Mouse (Mus musculus) liver, embryonic 16.5 days (tissue): ENCODE data around the gene Frmd5. TPM values are rescaled to one million over a fixed set of nuclear protein-coding genes. Genes with fewer than 3 reads are reported as not detected.

Experiments used
- ATAC-seq: fragments of 200-750 bp; cut with Nextera tagmentation; 2 replicates; pipeline ENCODE4 v1.8.0; 2017; ENCODE audit warnings: low read depth, mild to moderate bottlenecking, moderate number of reproducible peaks, moderate library complexity
- H3K27ac ChIP-seq: fragments of 300-500 bp; sonication (generic); 2 replicates; pipeline ENCODE4 v1.5.1; 2014; ENCODE audit warnings: mild to moderate bottlenecking, low read length
- H3K27me3 ChIP-seq: fragments of 300-500 bp; sonication (generic); 2 replicates; pipeline ENCODE4 v1.6.1; 2014; ENCODE audit warnings: low read depth, low read length, mixed read lengths; ENCODE audit not compliant: control insufficient read depth, insufficient read depth
- H3K36me3 ChIP-seq: fragments of 300-500 bp; sonication (generic); 2 replicates; pipeline ENCODE4 v1.6.1; 2014; ENCODE audit warnings: mild to moderate bottlenecking; ENCODE audit not compliant: control insufficient read depth, insufficient read depth
- H3K4me1 ChIP-seq: fragments of 300-500 bp; sonication (generic); 2 replicates; pipeline ENCODE4 v1.6.1; 2014; ENCODE audit warnings: low read depth, low read length, mixed read lengths; ENCODE audit not compliant: control insufficient read depth
- H3K4me2 ChIP-seq: fragments of 300-500 bp; sonication (generic); 2 replicates; pipeline ENCODE4 v1.6.1; 2014; ENCODE audit warnings: low read depth, low read length, mixed read lengths
- H3K4me3 ChIP-seq: fragments of 300-500 bp; sonication (generic); 2 replicates; pipeline ENCODE4 v1.5.1; 2014; ENCODE audit warnings: low read depth, mild to moderate bottlenecking, low read length
- H3K9ac ChIP-seq: fragments of 300-500 bp; sonication (generic); 2 replicates; pipeline ENCODE4 v1.6.1; 2014; ENCODE audit warnings: low read depth, low read length
- H3K9me3 ChIP-seq: fragments of 300-500 bp; sonication (generic); replicated peaks from 2 replicates; pipeline ENCODE4 v1.6.1; 2016; ENCODE audit warnings: low read length; ENCODE audit not compliant: control insufficient read depth
- WGBS: fragments of 180-500 bp; shearing (Covaris S2); extraction: QIAGEN DNeasy Blood & Tissue Kit; methylation state at CpG from one replicate; pipeline ENCODE4 v1.1.7; 2014; ENCODE audit not compliant: insufficient replicate concordance; 5-methylcytosine and 5-hydroxymethylcytosine counted together
- polyA plus RNA-seq: library from polyadenylated mRNA; unstranded; fragments of >200 nt; fragmentation: Nextera tagmentation; extraction: Ambion mirVana; gene quantifications from 2 replicates; pipeline ENCODE4 v1.2.1, GENCODE M21; 2015

Gene Frmd5
- polyA plus RNA-seq, 1 experiment from 2014 or later, result 0.18 TPM

- ATAC-seq, result peak; percentile 63
- no peaks in the 10 kb centered on the region for H3K9me3 ChIP-seq
- H3K4me1 ChIP-seq, result peaks cover 6% of the 10 kb centered on the region
- H3K36me3 ChIP-seq, result no peaks in the 10 kb centered on the region
- H3K4me3 ChIP-seq, result no peak overlapping the region
- H3K4me2 ChIP-seq, result no peak overlapping the region
- H3K27me3 ChIP-seq, result no peaks in the 10 kb centered on the region
- H3K27ac ChIP-seq, result no peak overlapping the region
- WGBS, result 10% methylated on average over 8 of the region's 8 CpGs
- H3K9ac ChIP-seq, result no peak overlapping the region
Measured at GRCm38 (mm10) chr2:121594660-121595291, 212.1 kb downstream of the Frmd5 start.

DNA sequence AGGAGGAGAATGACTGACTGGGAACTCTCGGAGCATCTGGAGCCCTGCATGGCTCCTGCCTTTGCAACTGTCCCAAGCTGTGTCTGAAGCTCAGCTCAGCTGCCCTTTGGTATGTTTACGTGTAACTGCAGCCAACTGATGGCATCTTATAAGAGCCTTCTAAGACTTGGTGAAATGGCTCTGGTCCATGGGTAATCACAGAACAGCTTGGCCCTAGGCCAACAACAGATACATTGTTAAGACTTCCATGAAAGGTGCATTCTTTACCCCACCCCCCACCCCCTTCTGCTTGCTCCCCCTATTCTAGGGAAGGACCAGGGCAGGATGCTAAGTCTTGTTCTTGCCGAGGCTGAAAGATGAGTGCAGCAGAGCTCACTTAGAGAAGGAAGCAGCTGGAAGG, 212.8 kb downstream of the Frmd5 start:
- Histone ChIP-seq H3K27me3 (no peaks in the 10 kb centered on the region), H3K36me3 (no peaks in the 10 kb centered on the region), H3K9ac (no peak overlapping the region), H3K4me3 (no peak overlapping the region), H3K4me2 (no peak overlapping the region), H3K4me1 (peaks cover 6% of the 10 kb centered on the region), H3K27ac (no peak overlapping the region), H3K9me3 (no peaks in the 10 kb centered on the region)
- ATAC-seq, result no peak
- 36% methylated on average over 3 of the region's 3 CpGs for WGBS

DNA sequence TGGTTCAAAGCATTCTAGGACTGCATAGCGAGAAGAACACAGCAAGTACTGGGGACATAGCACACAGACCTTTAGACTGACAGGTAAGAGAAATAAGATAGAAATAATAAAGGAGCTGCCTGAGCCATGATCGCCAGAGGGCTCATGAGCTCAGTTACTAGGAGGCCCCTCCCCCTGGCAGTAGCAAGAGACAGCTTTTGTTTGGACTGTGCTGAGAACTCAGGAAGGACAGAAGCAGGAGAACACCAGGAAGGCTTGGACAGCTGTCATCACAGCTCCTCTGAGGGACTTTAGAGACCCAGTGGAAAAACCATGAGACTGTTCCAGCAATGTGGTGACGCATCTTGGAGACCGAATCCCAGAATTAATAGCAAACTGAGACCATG, 218.6 kb downstream of the Frmd5 start:
- WGBS, result 51% methylated on average over 4 of the region's 4 CpGs

DNA sequence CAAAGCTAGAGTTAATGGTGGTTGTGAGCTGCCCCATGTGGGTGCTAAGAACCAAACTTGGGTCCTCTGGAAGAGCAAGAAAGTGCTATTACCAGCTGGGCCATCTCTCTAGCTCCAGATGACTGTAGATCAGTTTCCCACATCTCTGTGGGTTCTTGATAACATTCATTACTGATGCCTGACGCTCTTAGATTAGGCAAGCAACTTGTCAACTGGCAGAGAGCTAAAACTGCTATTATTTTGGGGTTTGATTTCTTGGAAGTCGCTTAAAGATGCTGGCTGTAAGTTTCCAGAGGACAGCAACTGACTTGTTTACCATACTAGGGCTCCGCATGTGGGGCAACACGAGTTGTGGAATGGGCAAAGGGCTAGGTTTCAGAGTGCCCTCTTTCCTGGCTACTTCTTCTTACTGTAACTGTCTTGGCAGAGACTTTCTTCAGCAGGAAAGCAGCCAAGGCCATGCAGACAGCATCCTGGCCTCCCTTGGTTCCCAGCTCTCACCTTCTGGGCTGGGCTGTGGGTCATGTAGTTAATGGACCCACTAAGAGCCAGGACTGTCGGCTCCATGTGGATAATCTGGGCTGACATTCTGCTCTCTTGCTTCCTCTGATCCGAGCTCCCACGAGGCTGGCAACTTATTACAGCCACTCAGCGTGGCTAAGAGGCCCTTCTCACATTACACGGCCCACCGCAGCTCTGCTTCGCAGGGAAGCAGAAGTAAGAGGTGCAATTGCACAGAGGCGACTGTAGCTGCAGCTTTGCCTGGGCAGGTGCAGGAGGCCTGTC, 219.2 kb downstream of the Frmd5 start:
- no peak overlapping the region for H3K4me2 ChIP-seq
- 15% methylated on average over 12 of the region's 12 CpGs for WGBS
- peak; percentile 30; the same call in 1 of the 2 replicates for ATAC-seq
- H3K4me1 ChIP-seq, result peaks cover 6% of the 10 kb centered on the region
- no peaks in the 10 kb centered on the region for H3K27me3 ChIP-seq
- no peaks in the 10 kb centered on the region for H3K36me3 ChIP-seq
- no peak overlapping the region for H3K4me3 ChIP-seq
- no peak overlapping the region for H3K9ac ChIP-seq
- H3K27ac ChIP-seq, result no peak overlapping the region
- H3K9me3 ChIP-seq, result no peaks in the 10 kb centered on the region

More for the DNA sequence above, 218.6 kb downstream of the Frmd5 start:
- no peaks in the 10 kb centered on the region for H3K36me3 ChIP-seq
- H3K9ac ChIP-seq, result no peak overlapping the region
- H3K27me3 ChIP-seq, result no peaks in the 10 kb centered on the region
- H3K4me1 ChIP-seq, result peaks cover 6% of the 10 kb centered on the region
- H3K9me3 ChIP-seq, result no peaks in the 10 kb centered on the region
- H3K4me3 ChIP-seq, result no peak overlapping the region
- ATAC-seq, result no peak
- H3K27ac ChIP-seq, result no peak overlapping the region
- no peak overlapping the region for H3K4me2 ChIP-seq

DNA sequence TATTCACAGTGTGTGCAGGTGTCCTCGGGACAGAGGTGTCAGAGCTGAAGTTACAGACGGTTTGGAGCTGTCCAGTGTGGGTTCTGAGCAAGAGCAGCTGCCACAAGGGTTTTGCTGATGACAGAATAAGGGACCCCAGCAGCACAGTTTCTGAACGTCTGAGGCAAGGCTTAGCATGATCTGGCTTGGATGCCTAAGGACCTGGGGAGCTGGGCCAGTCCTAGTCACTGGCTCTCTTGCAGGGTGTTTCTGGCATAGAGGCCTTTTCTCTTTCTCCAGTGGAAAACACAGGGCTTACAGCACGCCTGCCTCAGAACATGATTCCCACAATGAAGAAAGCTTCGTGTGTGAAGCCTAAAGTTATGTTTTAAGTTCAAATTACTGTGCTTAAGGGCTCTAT, 222.2 kb downstream of the Frmd5 start:
- no peaks in the 10 kb centered on the region for H3K36me3 ChIP-seq
- no peaks in the 10 kb centered on the region for H3K27me3 ChIP-seq
- H3K9ac ChIP-seq, result no peak overlapping the region
- no peak overlapping the region for H3K4me2 ChIP-seq
- ATAC-seq, result no peak
- no peak overlapping the region for H3K4me3 ChIP-seq
- no peak overlapping the region for H3K27ac ChIP-seq
- H3K4me1 ChIP-seq, result peaks cover 6% of the 10 kb centered on the region
- H3K9me3 ChIP-seq, result no peaks in the 10 kb centered on the region
- 49% methylated on average over 5 of the region's 5 CpGs for WGBS

GRCm38 (mm10) chr2:121583468-121584116, 223.3 kb downstream of the Frmd5 start:
- Histone ChIP-seq H3K36me3 (no peaks in the 10 kb centered on the region), H3K27me3 (no peaks in the 10 kb centered on the region), H3K9ac (no peak overlapping the region), H3K4me3 (no peak overlapping the region), H3K4me2 (no peak overlapping the region), H3K27ac (no peak overlapping the region), H3K4me1 (peaks cover 6% of the 10 kb centered on the region), H3K9me3 (no peaks in the 10 kb centered on the region)
- ATAC-seq, result no peak
- 44% methylated on average over 13 of the region's 13 CpGs for whole genome bisulfite sequencing

- Histone ChIP-seq H3K4me1 (peaks cover 2% of the 10 kb centered on the region), H3K4me3 (no peak overlapping the region), H3K4me2 (no peak overlapping the region), H3K27me3 (no peaks in the 10 kb centered on the region), H3K9ac (no peak overlapping the region), H3K9me3 (no peaks in the 10 kb centered on the region), H3K27ac (no peak overlapping the region), H3K36me3 (no peaks in the 10 kb centered on the region)
- ATAC-seq, result no peak
- 73% methylated on average over 13 of the region's 13 CpGs for WGBS
Measured at GRCm38 (mm10) chr2:121582809-121583376, 224.0 kb downstream of the Frmd5 start.

- H3K4me2 ChIP-seq, result no peak overlapping the region
- no peak overlapping the region for H3K9ac ChIP-seq
- no peaks in the 10 kb centered on the region for H3K9me3 ChIP-seq
- H3K4me1 ChIP-seq, result no peaks in the 10 kb centered on the region
- no peak overlapping the region for H3K27ac ChIP-seq
- 71% methylated on average over 8 of the region's 8 CpGs for WGBS
- no peaks in the 10 kb centered on the region for H3K36me3 ChIP-seq
- H3K4me3 ChIP-seq, result no peak overlapping the region
- no peaks in the 10 kb centered on the region for H3K27me3 ChIP-seq
- ATAC-seq, result no peak
Measured at GRCm38 (mm10) chr2:121575741-121576201, 231.1 kb downstream of the Frmd5 start.
